Mouse (Mus musculus): Measurements from ENCODE around the gene Itgb4.

- TF ChIP-seq CTCF (IDR thresholded peaks at IDR 0.05; ENCODE audit: extremely low read depth, insufficient read depth, low read length) (no peak), POLR2A (IDR thresholded peaks at IDR 0.05; ENCODE audit: extremely low read depth, insufficient read depth, low read length) (peak; percentile 41; the same call in 1 of the 2 replicates)
These were observed 45.5 kb downstream of the Itgb4 start for GRCm38 (mm10) chr11:116019976-116020411.

Measured in cortical plate, adult 2 months (tissue).